Mouse (Mus musculus): ENCODE data around the gene Nyap1. TPM values are rescaled to one million over a fixed set of nuclear protein-coding genes. Genes with fewer than 3 reads are reported as not detected.

The Nyap1 gene
- polyA plus RNA-seq, 1 experiment: 3.1 TPM

- Histone ChIP-seq H3K4me3 (ENCODE audit: insufficient read depth, low read depth, low read length) (no peak overlapping the region), H3K27ac (ENCODE audit: insufficient read depth, low read depth, low read length) (no peak overlapping the region), H3K36me3 (ENCODE audit: control insufficient read depth, insufficient read depth, low read length) (no peaks in the 10 kb centered on the region), H3K27me3 (replicated peaks; ENCODE audit: control insufficient read depth, insufficient read depth, low read length) (no peaks in the 10 kb centered on the region), H3K4me1 (ENCODE audit: control insufficient read depth, insufficient read depth, low read length) (no peaks in the 10 kb centered on the region)
- no peak for DNase-seq
- 71% methylated on average over 1 of the region's 1 CpGs for WGBS
- TF ChIP-seq CTCF (conservative IDR thresholded peaks at IDR 0.05; ENCODE audit: insufficient read depth, insufficient read length, low read depth, low read length) (no peak), POLR2A (IDR thresholded peaks at IDR 0.05; ENCODE audit: low read depth, low read length) (no peak)
Observed at GRCm38 (mm10) chr5:137691881-137692280, 49.5 kb downstream of the Nyap1 start.

DNA sequence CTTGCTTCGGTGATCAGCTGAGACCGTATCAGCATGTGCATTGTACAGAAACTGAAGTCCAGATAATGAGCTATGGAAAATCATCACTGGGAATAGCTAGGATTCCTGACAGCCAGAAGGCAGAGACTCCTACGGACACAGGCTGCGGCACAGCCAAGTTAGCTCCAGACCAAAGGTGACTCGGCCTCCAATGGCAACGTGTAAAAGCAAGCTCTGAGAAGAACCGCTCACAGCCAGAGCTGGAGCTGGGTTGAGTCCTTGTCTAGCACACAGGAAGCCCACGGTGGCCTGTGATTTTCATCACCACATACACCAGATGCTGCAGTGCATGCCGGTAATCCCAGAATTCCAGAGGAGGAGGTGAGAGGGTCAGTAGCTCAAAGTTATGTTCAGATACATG lies 50.9 kb downstream of the Nyap1 start:
- H3K27me3 ChIP-seq (replicated peaks; ENCODE audit: control insufficient read depth, insufficient read depth, low read length): no peaks in the 10 kb centered on the region
- 32% methylated on average over 9 of the region's 9 CpGs for WGBS
- no peak overlapping the region for H3K27ac ChIP-seq (ENCODE audit: insufficient read depth, low read depth, low read length)
- H3K4me1 ChIP-seq (ENCODE audit: control insufficient read depth, insufficient read depth, low read length): no peaks in the 10 kb centered on the region
- H3K4me3 ChIP-seq (ENCODE audit: insufficient read depth, low read depth, low read length): no peak overlapping the region
- H3K36me3 ChIP-seq (ENCODE audit: control insufficient read depth, insufficient read depth, low read length): no peaks in the 10 kb centered on the region
- peak; percentile 48 for DNase-seq
- TF ChIP-seq POLR2A (IDR thresholded peaks at IDR 0.05; ENCODE audit: low read depth, low read length): no peak
- no peak for TF ChIP-seq CTCF (conservative IDR thresholded peaks at IDR 0.05; ENCODE audit: insufficient read depth, insufficient read length, low read depth, low read length)

- H3K4me3 ChIP-seq (ENCODE audit: insufficient read depth, low read depth, low read length): no peak overlapping the region
- H3K4me1 ChIP-seq (ENCODE audit: control insufficient read depth, insufficient read depth, low read length): no peaks in the 10 kb centered on the region
- no peak overlapping the region for H3K27ac ChIP-seq (ENCODE audit: insufficient read depth, low read depth, low read length)
- no peaks in the 10 kb centered on the region for H3K27me3 ChIP-seq (replicated peaks; ENCODE audit: control insufficient read depth, insufficient read depth, low read length)
- TF ChIP-seq CTCF (conservative IDR thresholded peaks at IDR 0.05; ENCODE audit: insufficient read depth, insufficient read length, low read depth, low read length) (no peak), POLR2A (IDR thresholded peaks at IDR 0.05; ENCODE audit: low read depth, low read length) (no peak)
- no peaks in the 10 kb centered on the region for H3K36me3 ChIP-seq (ENCODE audit: control insufficient read depth, insufficient read depth, low read length)
- WGBS: 84% methylated on average over 3 of the region's 3 CpGs
- no peak for DNase-seq
Observed at GRCm38 (mm10) chr5:137689974-137690373, 51.4 kb downstream of the Nyap1 start.

GRCm38 (mm10) chr5:137686127-137686790 lies 55.1 kb downstream of the Nyap1 start:
- Histone ChIP-seq H3K27me3 (replicated peaks; ENCODE audit: control insufficient read depth, insufficient read depth, low read length) (no peaks in the 10 kb centered on the region), H3K4me3 (ENCODE audit: insufficient read depth, low read depth, low read length) (no peak overlapping the region), H3K27ac (ENCODE audit: insufficient read depth, low read depth, low read length) (no peak overlapping the region), H3K36me3 (ENCODE audit: control insufficient read depth, insufficient read depth, low read length) (no peaks in the 10 kb centered on the region), H3K4me1 (ENCODE audit: control insufficient read depth, insufficient read depth, low read length) (peaks cover 7% of the 10 kb centered on the region; the same call in 1 of the 2 replicates)
- TF ChIP-seq POLR2A (IDR thresholded peaks at IDR 0.05; ENCODE audit: low read depth, low read length) (no peak), CTCF (conservative IDR thresholded peaks at IDR 0.05; ENCODE audit: insufficient read depth, insufficient read length, low read depth, low read length) (no peak)
- 76% methylated on average over 6 of the region's 6 CpGs for WGBS
- no peak for DNase-seq

GRCm38 (mm10) chr5:137685653-137686052 lies 55.8 kb downstream of the Nyap1 start:
- Histone ChIP-seq H3K4me1 (ENCODE audit: control insufficient read depth, insufficient read depth, low read length) (peaks cover 7% of the 10 kb centered on the region; the same call in 1 of the 2 replicates), H3K36me3 (ENCODE audit: control insufficient read depth, insufficient read depth, low read length) (no peaks in the 10 kb centered on the region), H3K27me3 (replicated peaks; ENCODE audit: control insufficient read depth, insufficient read depth, low read length) (no peaks in the 10 kb centered on the region), H3K27ac (ENCODE audit: insufficient read depth, low read depth, low read length) (no peak overlapping the region), H3K4me3 (ENCODE audit: insufficient read depth, low read depth, low read length) (no peak overlapping the region)
- TF ChIP-seq POLR2A (IDR thresholded peaks at IDR 0.05; ENCODE audit: low read depth, low read length) (no peak), CTCF (conservative IDR thresholded peaks at IDR 0.05; ENCODE audit: insufficient read depth, insufficient read length, low read depth, low read length) (no peak)
- no peak for DNase-seq
- WGBS: 95% methylated on average over 3 of the region's 3 CpGs

DNA sequence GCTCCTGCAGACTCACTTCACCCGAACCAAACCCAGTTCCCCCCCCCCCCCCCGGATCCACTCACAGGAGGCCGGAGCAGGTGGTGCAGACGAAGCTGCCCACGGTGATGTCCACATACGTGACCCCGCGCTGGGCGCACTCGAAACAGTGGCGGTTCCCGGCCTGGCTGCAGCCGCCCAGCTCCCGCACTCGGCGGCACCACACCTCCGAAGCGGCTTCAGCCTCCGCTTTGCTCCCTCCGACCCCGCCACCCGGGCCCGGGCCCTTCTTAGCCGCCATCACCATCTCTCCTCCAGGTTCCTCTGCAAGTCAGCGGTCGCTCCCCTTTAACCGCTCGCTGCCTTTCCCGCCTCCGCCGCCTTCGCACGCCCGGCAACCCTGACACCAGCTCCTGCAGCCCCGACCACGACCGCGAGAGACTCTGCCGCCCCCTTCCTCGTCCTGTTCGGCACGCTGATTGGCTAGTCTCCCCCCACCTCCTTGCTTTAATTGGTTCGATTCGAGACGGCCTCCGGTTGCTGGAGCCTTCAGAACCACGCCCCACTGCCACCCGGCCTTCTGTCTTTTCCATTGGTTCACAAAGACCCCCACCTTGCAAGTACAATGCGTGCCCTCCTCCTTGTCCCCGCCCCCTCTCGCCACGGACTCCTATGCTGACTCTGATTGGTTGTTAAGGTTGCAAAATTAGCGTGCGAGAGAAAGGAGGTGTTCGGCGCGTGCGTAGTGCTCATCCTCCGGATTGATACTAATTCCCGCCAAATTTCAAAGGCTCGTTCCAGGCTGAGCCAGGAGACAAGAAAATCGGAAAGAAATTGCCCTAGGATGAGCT lies 56.9 kb downstream of the Nyap1 start, which contains the start of gene Agfg2:
TSS of gene Agfg2 (minus strand) at position 433 of the 830 bp plus-strand sequence.
- WGBS: 1% methylated on average over 61 of the region's 62 CpGs

More for the DNA sequence above, 56.9 kb downstream of the Nyap1 start, which contains the start of gene Agfg2:
- Histone ChIP-seq H3K4me3 (ENCODE audit: insufficient read depth, low read depth, low read length) (peak within 1 kb of the TSS; percentile 74), H3K4me1 (ENCODE audit: control insufficient read depth, insufficient read depth, low read length) (peaks cover 7% of the 10 kb centered on the region; the same call in 1 of the 2 replicates), H3K27ac (ENCODE audit: insufficient read depth, low read depth, low read length) (peak within 1 kb of the TSS; percentile 57), H3K27me3 (replicated peaks; ENCODE audit: control insufficient read depth, insufficient read depth, low read length) (no peaks in the 10 kb centered on the region), H3K36me3 (ENCODE audit: control insufficient read depth, insufficient read depth, low read length) (no peaks in the 10 kb centered on the region)
- DNase-seq: peak; percentile 100
- TF ChIP-seq CTCF (conservative IDR thresholded peaks at IDR 0.05; ENCODE audit: insufficient read depth, insufficient read length, low read depth, low read length) (no peak), POLR2A (IDR thresholded peaks at IDR 0.05; ENCODE audit: low read depth, low read length) (peak; percentile 32)

Data from kidney, adult 2 months (tissue).